Mouse (Mus musculus) E14TG2a.4 (cell line): ENCODE data around the gene Efna4.

Experiments
- CTCF ChIP-seq: conservative IDR thresholded peaks from 2 replicates; pipeline ENCODE4 v1.5.1; 2014; ENCODE audit warnings: low read length
- NANOG ChIP-seq: IDR thresholded peaks from 2 replicates; pipeline ENCODE4 v1.6.1; 2014; ENCODE audit warnings: borderline replicate concordance, low read length, mixed read lengths

- TF ChIP-seq CTCF, result no peak
- TF ChIP-seq NANOG, result no peak
These were observed 18.7 kb downstream of the Efna4 start for GRCm38 (mm10) chr3:89318971-89319590.
